Mouse (Mus musculus): Measurements from ENCODE around the gene Serpina1e.

- TF ChIP-seq CTCF (IDR thresholded peaks at IDR 0.05) (no peak), EP300 (IDR thresholded peaks at IDR 0.05) (no peak)
Observed at GRCm38 (mm10) chr12:103999611-104000010, 40.8 kb upstream of the Serpina1e start.

All from lung, postnatal 0 days (tissue).